17 mouse cellular contexts compared by ENCODE assay signal in the genomic region with DNA sequence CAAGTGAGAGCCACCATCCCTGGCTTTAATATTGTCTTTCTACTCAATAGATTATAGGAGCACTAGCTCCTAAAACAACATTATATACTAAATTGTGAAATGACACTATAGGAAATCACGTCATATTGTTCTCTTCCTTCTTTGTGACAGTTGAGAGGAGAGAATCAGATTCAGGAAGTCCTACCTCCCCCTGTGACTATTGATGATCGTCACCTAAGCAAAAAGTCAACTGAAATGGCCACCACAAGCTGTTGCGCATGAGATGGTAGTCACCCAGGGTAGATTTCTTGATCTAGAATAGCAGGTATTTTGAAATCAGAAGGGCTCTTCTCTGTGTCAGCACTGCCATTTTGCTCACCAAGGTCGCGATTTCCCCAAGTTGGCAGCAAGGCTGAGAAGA.
"Had no signal": no experiment of that assay in that cellular context is flagged by ENCODE, and none has a peak within 500 bp of the region (broad histone marks: within the 10 kb centered on the region; RNA-seq: fewer than 3 reads in every experiment).

No protein-coding gene starts in this region.

- DNase-seq: kidney, adult 2 months; kidney, postnatal 14 days; kidney, postnatal 4 days; layer of hippocampus, adult 9-11 months; liver, embryonic 13.5 days; lung, adult 2 months; lung, postnatal 14 days; lung, postnatal 4 days; midbrain, embryonic 14.5 days; retina, postnatal 1 day; right cerebral cortex, postnatal 25 days; spleen, adult 18-20 months; thymus, adult 18-20 months; thymus, postnatal 36 days had no signal

- H3K36me3 ChIP-seq: liver, embryonic 13.5 days; neural tube, embryonic 12.5 days; neural tube, embryonic 15.5 days had no signal

- H3K4me1 ChIP-seq: neural tube, embryonic 12.5 days; neural tube, embryonic 15.5 days had no signal

- ATAC-seq: intestine, postnatal 0 days had no signal

- H3K4me3 ChIP-seq: liver, embryonic 13.5 days; neural tube, embryonic 12.5 days; neural tube, embryonic 15.5 days had no signal

- H3K27ac ChIP-seq: liver, embryonic 13.5 days; neural tube, embryonic 12.5 days; neural tube, embryonic 15.5 days had no signal
